Mouse (Mus musculus): Measurements from ENCODE around the gene Gm17304. TPM values are rescaled to one million over a fixed set of nuclear protein-coding genes. Genes with fewer than 3 reads are reported as not detected.

Gm17304 gene
- polyA plus RNA-seq, 1 experiment from 2014 or later, result not detected

DNA sequence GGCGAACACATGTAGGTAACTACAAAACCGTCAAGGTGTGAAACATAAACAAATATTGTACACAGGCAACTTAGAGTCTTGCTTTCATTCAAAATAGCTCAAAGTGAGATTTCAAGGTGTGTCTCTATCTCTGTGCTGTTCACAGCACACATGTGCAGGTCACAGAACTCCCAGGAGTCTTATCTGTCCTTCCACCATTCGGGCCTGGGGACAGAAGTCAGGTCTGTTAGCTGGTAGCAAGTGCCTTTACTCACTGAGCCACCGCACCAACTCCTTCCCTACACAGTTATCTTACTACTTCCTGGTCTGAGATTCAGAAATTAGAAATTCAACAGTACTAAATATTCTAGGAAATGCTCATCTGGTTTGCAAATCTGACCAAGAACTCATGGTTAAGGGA lies 34.5 kb downstream of the Gm17304 start:
- Histone ChIP-seq H3K9me3 (ENCODE audit: low read length) (no peaks in the 10 kb centered on the region), H3K9ac (replicated peaks; ENCODE audit: low read length) (no peak overlapping the region), H3K27ac (ENCODE audit: low read length) (no peak overlapping the region), H3K4me2 (replicated peaks; ENCODE audit: low read depth, low read length) (no peak overlapping the region), H3K36me3 (ENCODE audit: insufficient read depth, low read length) (no peaks in the 10 kb centered on the region), H3K4me1 (ENCODE audit: insufficient read depth, low read length) (no peaks in the 10 kb centered on the region), H3K27me3 (ENCODE audit: insufficient read depth, low read length) (no peaks in the 10 kb centered on the region), H3K4me3 (ENCODE audit: low read length) (no peak overlapping the region)
- WGBS, result 61% methylated on average over 4 of the region's 4 CpGs
- no peak for ATAC-seq (ENCODE audit: low FRiP score, low TSS enrichment)

DNA sequence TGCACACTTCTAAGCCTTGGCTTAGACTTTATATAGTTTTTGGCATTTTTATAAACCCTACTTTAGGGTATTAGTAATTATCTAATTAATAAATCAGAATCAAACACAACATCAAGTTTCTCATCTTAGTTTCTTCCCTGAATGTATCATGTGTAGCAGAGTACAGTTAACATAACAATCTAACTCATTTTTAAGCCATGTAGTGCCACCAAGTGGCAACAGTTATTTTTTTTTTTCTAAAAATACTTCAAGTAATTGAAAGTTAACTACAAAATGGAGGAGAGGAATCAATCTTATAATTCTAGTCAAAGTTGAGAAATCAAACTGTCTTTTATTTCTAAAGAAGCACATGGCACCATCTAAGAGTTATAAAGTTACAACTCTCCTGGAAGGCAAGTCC lies 40.5 kb downstream of the Gm17304 start:
- Histone ChIP-seq H3K36me3 (ENCODE audit: insufficient read depth, low read length) (no peaks in the 10 kb centered on the region), H3K27me3 (ENCODE audit: insufficient read depth, low read length) (no peaks in the 10 kb centered on the region), H3K4me1 (ENCODE audit: insufficient read depth, low read length) (no peaks in the 10 kb centered on the region), H3K9me3 (ENCODE audit: low read length) (no peaks in the 10 kb centered on the region), H3K4me3 (ENCODE audit: low read length) (no peak overlapping the region), H3K9ac (replicated peaks; ENCODE audit: low read length) (no peak overlapping the region), H3K4me2 (replicated peaks; ENCODE audit: low read depth, low read length) (no peak overlapping the region), H3K27ac (ENCODE audit: low read length) (no peak overlapping the region)
- no peak for ATAC-seq (ENCODE audit: low FRiP score, low TSS enrichment)

DNA sequence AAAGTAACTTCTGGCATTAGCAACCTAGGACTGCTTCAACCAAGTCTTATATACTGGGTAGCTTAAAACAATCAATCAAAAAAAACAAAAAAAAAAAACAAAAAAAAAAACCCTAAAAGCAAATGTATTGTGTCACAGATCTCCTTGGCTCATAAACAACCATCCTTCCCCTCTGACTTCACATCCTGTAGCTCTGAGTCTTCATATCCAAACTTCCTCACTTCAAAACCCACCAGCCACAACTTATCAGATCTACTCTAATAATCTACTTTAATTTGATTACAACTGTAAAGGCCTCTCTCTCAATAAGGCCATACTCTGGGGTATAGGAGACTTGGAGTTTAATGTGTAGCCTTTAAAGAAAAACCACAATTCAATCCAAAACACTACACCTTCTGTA lies 41.1 kb downstream of the Gm17304 start:
- ATAC-seq (ENCODE audit: low FRiP score, low TSS enrichment), result no peak
- no peak overlapping the region for H3K4me2 ChIP-seq (replicated peaks; ENCODE audit: low read depth, low read length)

DNA sequence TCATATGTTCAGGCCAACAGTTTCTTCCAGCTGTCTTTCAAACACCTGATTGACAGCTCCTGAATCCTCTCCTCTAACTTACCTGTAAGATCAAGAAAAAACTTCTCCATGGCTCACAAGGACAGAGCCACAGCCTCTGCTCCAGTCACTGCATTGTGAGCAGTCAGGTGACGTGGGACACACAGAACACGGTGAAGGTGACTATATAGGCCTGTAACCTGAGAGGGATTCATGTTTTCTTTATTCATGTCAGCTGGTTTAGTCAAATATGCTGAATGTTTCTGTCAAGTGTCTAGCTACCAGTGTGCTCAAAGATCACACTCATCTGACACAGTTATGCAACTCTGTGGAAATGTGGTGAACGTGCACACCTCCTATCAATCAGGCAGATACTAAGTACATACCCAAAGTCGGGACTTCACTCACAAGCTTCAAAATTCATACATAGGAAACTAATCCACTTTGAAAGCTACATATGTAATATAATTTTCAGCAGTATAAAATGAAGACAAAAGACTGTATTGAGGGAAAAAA lies 43.4 kb downstream of the Gm17304 start:
- H3K4me3 ChIP-seq (ENCODE audit: low read length), result no peak overlapping the region
- no peak overlapping the region for H3K4me2 ChIP-seq (replicated peaks; ENCODE audit: low read depth, low read length)
- ATAC-seq (ENCODE audit: low FRiP score, low TSS enrichment), result no peak
- H3K36me3 ChIP-seq (ENCODE audit: insufficient read depth, low read length), result peaks cover 11% of the 10 kb centered on the region
- H3K9me3 ChIP-seq (ENCODE audit: low read length), result no peaks in the 10 kb centered on the region
- 83% methylated on average over 4 of the region's 4 CpGs for WGBS
- H3K27me3 ChIP-seq (ENCODE audit: insufficient read depth, low read length), result no peaks in the 10 kb centered on the region
- H3K4me1 ChIP-seq (ENCODE audit: insufficient read depth, low read length), result no peaks in the 10 kb centered on the region
- H3K27ac ChIP-seq (ENCODE audit: low read length), result no peak overlapping the region
- H3K9ac ChIP-seq (replicated peaks; ENCODE audit: low read length), result no peak overlapping the region

More for the DNA sequence above, 41.1 kb downstream of the Gm17304 start:
- Histone ChIP-seq H3K36me3 (ENCODE audit: insufficient read depth, low read length) (peaks cover 4% of the 10 kb centered on the region), H3K9ac (replicated peaks; ENCODE audit: low read length) (no peak overlapping the region), H3K27me3 (ENCODE audit: insufficient read depth, low read length) (no peaks in the 10 kb centered on the region), H3K4me1 (ENCODE audit: insufficient read depth, low read length) (no peaks in the 10 kb centered on the region), H3K9me3 (ENCODE audit: low read length) (no peaks in the 10 kb centered on the region), H3K4me3 (ENCODE audit: low read length) (no peak overlapping the region), H3K27ac (ENCODE audit: low read length) (no peak overlapping the region)

DNA sequence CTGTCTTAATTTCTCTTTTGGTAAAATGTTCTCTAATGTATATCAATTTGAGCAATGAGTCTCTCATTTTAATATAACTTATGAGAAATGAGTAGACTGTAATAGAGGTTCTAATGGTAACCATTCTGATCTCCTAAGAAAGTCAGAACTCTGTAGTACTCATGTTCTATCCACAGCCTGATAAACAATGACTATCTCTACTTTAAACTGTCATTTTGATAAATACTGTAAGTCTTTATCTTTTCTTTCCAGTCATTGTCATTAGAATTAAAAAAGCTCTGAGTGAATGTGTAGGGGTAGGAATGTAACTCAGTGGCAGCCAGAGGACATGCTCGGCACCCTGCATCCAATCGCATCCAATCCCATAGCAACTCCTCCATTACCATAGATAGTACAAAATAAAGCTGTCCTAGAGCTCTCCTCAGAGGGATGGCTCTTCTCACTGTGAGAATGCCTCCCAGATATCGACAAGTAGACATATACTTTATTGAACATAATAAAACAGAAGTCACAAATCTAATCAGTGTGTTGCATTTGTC lies 44.0 kb downstream of the Gm17304 start:
- no peak for ATAC-seq (ENCODE audit: low FRiP score, low TSS enrichment)
- no peak overlapping the region for H3K27ac ChIP-seq (ENCODE audit: low read length)
- H3K4me3 ChIP-seq (ENCODE audit: low read length), result no peak overlapping the region
- peaks cover 11% of the 10 kb centered on the region for H3K36me3 ChIP-seq (ENCODE audit: insufficient read depth, low read length)
- H3K9me3 ChIP-seq (ENCODE audit: low read length), result no peaks in the 10 kb centered on the region
- H3K4me1 ChIP-seq (ENCODE audit: insufficient read depth, low read length), result no peaks in the 10 kb centered on the region
- 88% methylated on average over 3 of the region's 3 CpGs for WGBS
- no peak overlapping the region for H3K4me2 ChIP-seq (replicated peaks; ENCODE audit: low read depth, low read length)
- no peak overlapping the region for H3K9ac ChIP-seq (replicated peaks; ENCODE audit: low read length)
- H3K27me3 ChIP-seq (ENCODE audit: insufficient read depth, low read length), result no peaks in the 10 kb centered on the region

Other genes with a start within 250 kb of the Gm17304 start
- gene Barhl2, start 150.9 kb upstream of the Gm17304 start, polyA plus RNA-seq (2015; fragmentation: Nextera tagmentation; extraction: Ambion mirVana), result not detected in 2 replicates
- gene Zfp644, start 88.2 kb downstream of the Gm17304 start, polyA plus RNA-seq (2015; fragmentation: Nextera tagmentation; extraction: Ambion mirVana), result 44.8 and 59.8 TPM in 2 replicates